Mouse (Mus musculus) liver, adult 2 months (tissue): ENCODE results near the gene Slc22a23.

ENCODE experiments used
- CTCF ChIP-seq: fragments of 200-500 bp; IDR thresholded peaks from 2 replicates; pipeline ENCODE4 v1.5.1; 2011; ENCODE audit warnings: low read depth, low read length, control low read depth
- POLR2A ChIP-seq: fragments of 200-500 bp; IDR thresholded peaks from 2 replicates; pipeline ENCODE4 v1.6.1; 2011; ENCODE audit warnings: low read length, control low read depth; ENCODE audit not compliant: insufficient read depth; ENCODE audit errors: extremely low read depth

- TF ChIP-seq CTCF (peak; percentile 69), POLR2A (peak; percentile 74; the same call in 1 of the 2 replicates)
Measured at GRCm38 (mm10) chr13:34345128-34346085, at the start of gene Slc22a23.
